Mouse (Mus musculus) frontal cortex, postnatal 36 days (tissue): Measurements from ENCODE around the gene Rnf128.

ENCODE experiments used
- DNase-seq, 2 experiments: peaks; one replicate each; pipeline ENCODE4 v3.0.0; 2022; ENCODE audit warnings: low spot score in 2 of 2

Gene Rnf128

DNA sequence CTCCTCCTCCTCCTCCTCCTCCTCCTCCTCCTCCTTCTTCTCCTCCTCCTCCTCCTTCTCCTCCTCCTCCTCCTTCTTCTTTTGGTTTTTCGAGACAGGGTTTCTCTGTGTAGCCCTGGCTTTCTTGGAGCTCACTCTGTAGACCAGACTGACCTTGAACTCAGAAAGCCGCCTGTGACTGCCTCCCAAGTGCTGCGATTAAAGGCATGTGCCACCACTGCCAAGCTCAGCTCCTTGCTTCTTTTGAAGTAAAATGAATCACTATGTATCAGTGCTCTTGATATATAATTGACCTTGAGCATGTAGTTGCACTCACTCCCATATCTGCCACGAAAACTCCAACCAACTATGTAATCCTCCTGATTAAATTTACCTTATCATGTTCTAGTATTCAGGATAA, 59.0 kb downstream of the Rnf128 start:
- no peak for DNase-seq

DNA sequence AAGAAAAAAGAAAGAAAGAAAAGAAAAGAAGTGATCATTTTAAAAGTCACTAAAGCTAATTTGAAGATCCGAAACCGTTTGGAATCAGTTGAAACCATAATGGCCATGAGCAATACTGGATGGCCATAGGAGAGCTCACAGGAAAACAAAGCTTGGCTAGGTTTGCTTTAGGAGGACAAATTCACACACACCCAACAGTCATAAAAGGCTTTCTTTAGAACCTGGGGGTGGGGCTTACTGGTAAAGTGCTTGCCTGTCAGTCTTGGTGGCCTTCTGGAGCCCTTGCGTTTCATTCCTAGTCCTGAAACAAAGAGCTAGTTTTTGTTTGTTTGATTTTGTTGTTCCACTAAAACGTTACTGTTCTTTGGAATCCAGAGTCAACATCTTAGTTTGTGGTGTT, 71.6 kb downstream of the Rnf128 start:
- no peak for DNase-seq

DNA sequence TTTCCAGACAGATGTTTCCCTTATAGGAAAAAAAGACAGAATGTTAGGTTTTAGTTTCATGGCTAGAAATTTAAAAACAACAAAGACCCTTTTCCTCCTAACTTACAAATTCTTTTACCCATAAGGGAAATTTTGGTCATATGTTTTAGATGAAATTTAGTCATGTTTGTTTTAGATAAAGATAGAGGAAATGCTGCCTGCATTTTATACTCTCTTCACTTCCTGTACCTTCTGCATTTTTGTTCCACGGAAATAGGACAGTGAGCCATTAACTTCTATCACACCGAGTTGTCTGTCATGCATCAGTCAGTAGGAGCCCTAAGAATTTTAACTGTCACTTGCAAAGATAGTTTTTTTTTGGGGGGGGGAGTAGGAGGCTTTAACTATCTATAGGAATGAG, 76.6 kb downstream of the Rnf128 start:
- DNase-seq: no peak

DNA sequence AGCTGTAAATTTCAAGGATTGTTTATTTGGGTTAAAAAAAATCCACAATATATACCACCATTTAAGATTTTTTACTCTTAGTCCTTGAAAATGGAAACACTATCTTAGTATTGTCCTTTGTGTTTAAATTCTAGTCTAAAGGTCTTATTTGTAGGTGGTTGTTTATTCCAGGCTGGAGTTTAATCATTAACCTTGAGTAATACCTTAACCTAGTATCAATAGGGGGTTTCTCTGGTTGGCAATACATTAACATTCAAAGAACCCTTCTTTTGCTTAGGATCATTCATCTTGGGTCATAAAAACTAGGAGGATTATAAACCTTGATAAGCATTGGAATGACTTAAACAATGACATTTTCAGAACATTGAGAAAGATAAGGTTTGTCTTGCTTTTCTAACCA, 77.3 kb downstream of the Rnf128 start:
- DNase-seq: no peak

DNA sequence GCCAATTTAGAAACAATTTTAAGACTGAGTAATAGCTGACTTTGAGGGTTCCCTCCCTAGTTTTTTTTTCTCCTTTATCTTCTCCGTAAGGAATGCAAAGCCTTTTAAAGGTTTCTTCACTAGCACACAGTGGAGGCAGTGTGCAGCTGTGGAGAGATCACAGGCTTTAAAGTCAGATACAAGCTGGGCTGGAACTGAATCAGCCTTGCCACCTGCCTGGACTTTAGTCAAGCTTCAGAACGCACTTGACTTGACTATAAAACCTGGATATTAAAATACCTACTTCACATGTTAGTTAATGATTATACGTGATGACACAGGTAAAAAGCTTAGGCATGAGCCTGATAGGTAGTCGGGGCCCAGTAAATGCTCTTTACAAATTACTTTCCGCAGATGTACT, 89.1 kb downstream of the Rnf128 start:
- DNase-seq: no peak

DNA sequence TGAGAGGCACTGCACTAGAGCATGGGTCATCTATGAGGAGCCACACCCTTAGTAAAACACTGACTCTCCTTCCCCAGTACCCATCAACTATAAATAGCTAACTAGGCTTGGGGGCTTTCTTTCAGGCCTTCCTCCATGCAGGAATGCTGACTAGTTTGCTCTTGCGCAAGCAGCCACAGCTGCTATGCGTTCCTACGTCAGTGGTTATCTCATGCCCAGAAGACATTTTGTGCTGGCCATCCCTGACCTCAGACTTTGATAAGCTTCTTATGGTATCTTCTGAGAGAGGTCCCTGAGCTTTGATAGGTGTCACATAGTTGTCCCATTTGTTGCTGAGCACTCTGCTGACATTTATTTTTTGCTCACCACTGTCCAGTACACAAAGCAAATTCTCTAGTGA, 90.2 kb downstream of the Rnf128 start:
- no peak for DNase-seq

DNA sequence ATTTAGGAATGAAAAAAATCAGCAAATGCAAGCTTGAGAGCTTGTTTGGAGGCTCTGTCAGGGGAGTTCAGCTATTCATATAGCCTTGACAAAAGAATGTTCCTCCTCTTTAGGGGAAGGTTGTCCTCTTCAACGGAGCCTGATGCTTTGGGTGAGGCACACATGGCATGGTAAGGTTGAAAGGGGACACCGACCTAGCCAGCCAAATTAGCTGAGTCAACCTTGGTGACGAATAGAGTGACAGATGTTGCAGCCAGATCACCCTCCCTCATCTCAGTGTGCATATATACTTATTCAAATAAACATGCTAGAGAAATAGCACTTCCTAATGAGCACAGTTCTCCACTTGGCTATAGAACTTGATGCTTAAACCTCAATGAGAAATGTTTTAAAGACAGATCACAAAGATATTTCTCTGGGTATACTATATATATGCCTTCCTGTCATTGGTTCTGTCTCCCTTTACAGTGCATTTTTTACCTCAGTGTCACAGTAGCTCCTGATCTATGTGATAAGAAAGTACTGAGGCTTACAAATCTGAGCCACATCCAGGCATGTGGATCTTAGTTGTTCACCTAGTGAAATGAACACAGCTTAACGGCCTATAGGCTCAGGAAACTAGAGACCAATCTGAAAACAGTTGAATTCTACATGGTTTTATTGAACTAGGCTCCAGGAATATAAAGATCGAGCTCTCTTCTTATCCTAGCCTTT, 91.4 kb downstream of the Rnf128 start:
- DNase-seq: no peak

DNA sequence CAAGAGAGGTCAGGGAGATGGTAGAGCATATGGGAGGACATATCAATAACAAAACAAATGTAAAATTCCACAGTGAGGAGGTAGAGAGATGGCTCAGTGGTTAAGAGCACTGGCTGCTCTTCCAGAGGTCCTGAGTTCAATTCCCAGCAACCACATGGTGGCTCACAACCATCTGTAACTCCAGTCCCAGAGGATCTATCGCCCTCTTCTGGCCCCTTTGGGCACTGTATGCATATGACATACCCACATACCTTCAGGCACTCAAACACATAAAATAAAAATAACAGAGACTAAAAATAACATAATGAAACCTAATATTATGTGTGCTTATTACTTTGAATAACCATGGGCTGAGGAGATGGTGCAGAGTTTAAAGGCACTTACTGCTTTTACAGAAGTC, 99.0 kb downstream of the Rnf128 start:
- DNase-seq: no peak

DNA sequence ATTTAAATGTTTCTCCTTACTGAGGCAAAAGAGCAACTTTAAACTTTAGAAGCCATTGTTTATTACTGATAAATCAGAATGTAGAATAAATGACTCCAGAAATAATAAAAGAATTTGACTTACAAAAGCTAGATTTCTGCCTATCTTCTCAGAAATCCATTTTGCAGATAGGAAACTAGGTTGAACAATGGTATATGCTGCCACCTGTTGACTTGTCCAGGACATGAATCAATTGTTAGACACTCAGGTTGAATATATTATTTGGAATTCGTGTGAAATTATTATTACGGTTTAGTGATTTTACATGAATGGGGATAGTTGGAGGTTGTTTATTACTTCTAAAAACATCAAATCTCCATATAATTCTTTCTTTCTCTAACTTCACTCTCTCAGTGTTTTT, 102.7 kb downstream of the Rnf128 start:
- no peak for DNase-seq

DNA sequence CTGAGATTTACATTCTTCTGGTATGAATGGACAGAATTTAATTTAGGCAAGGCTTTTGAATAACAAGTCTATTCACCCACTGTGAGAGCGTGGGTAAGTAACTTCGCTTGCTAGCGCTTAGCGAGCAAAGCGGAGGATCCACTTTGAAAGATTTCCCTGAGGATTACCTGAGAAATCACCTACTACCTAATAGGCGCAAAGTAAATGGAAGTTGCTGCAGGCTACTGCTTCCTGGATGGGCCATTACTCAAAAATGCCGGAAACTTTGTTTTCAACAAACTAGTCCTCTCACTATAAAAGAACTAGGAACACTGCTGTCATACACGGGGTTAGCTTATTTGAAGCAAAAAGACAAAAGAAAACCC, 121.3 kb downstream of the Rnf128 start:
- no peak for DNase-seq

DNA sequence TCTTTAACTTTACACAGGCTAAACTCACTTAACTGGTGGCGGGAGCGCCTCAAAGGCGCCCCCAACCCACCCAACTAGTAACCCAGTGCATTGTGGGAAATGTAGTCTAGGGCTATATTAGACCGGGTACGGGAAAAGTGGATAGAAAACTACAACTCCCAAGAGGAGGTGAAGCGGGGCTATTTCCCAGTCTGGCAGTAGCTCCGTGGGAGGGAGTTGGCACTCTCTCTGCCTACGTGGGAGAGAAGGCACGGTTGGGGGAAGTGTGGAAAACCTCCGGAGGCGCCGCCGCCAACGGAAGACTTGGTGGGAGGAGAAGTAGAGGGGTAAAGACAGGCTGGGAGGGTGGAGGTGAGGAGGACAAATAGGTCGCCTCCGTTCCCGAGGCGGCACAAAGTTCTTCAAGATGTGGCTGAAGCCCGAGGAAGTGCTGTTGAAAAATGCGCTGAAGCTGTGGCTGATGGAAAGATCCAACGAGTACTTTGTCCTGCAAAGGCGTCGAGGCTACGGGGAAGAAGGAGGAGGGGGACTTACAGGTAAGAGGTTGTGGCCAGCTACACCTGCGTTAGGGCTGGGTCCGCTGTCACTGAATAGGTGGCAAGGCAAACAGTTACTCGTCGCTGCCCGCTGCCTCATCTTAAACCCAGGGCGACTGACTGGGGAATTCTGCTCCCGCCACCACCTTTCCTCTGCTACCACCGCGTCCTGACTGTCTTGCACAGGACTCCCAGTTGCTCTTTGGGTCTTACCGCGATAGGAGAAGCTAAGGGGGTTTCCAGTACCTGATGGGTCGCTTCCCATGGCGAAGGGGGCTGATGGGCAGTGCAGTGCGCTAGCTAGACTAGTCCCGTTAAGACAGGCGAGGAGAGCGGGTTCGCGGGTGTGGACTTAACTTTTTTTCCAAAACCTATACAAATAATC, 121.9 kb downstream of the Rnf128 start, which contains the start of gene Tbc1d8b:
Gene Tbc1d8b, plus strand, starts transcription at position 222 of the 921 bp plus-strand sequence.
- DNase-seq: peak; percentile 63 to 78

DNA sequence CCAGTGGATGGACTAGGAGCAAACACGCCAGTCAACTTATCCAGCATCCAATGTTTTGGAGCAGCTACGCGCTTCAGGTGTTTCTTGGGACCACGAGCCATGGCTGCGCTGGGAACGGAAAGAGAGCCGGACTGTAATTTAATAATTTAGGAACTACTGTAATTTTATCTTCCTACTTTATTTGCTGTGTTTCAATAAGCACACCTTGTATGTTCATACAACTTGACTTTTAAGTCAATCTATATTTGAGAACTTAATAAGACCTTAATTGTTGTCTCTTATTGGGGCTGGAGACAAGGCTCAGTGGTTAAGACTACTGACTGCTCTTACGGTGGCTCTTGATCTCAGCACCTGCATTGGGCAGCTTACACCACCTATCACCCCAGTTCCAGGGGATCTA, 151.3 kb downstream of the Rnf128 start, which contains the start of gene Gm15013:
Gene Gm15013, minus strand, starts transcription at position 101 of the 400 bp plus-strand sequence.
- no peak for DNase-seq

DNA sequence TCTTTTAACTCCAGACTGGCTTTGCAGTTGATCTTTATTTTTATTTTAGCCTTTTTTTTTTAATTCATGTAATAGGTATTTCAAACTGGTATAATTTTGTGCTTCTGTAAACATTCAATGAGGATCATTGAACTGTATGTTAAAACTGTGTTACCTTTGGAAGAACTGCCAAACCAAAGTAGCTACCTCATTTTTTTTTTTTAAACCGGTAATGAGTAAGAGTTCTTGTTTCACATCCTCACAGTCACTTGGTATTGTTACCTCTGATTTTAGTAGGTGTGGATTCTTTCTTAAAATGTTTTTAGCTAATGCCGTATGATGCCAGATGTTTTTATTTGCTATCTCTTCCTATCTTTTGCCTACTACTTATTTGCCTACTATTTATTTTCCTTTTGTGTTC, 159.2 kb downstream of the Rnf128 start:
- DNase-seq: no peak
